Mouse (Mus musculus): ENCODE measurements around the gene Axin1. TPM values are rescaled to one million over a fixed set of nuclear protein-coding genes. Genes with fewer than 3 reads are reported as not detected.
"Not testable (repeated sequence)": the region's sequence is repeated elsewhere in the genome, so short reads cannot be mapped to it uniquely, and the experiment has no call there.

The Axin1 gene
- polyA plus RNA-seq, 1 experiment, result 3.3 TPM

DNA sequence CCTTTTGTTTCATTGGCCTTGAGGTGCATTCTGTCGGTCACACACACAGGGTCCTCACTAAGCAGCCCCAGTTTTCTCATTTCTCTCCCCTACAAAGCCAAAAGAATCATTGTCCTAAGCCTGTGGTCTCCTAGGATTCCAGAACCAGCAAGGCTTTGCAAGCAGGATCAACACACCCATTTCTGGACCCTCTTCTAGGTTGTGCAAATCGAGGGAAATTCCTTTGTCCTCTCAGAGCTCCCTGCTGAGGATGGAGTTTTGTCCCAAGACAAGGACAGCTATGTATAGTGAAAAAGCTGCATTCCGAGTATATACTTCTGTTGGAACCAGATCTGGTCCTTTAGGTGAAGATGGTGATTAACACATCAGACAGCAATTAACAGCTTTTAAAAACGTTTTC lies 28.3 kb upstream of the Axin1 start:
- H3K4me1 ChIP-seq (ENCODE audit: control insufficient read depth), result peaks cover 18% of the 10 kb centered on the region
- H3K9me3 ChIP-seq (ENCODE audit: control insufficient read depth, low read length), result no peaks in the 10 kb centered on the region
- H3K4me3 ChIP-seq (replicated peaks), result no peak overlapping the region
- H3K36me3 ChIP-seq (ENCODE audit: control insufficient read depth), result no peaks in the 10 kb centered on the region
- H3K27me3 ChIP-seq (ENCODE audit: control insufficient read depth), result peaks cover 59% of the 10 kb centered on the region
- TF ChIP-seq GATA1 (IDR thresholded peaks at IDR 0.05; ENCODE audit: low read length) (no peak), TAL1 (IDR thresholded peaks at IDR 0.05; ENCODE audit: low read length) (no peak)

DNA sequence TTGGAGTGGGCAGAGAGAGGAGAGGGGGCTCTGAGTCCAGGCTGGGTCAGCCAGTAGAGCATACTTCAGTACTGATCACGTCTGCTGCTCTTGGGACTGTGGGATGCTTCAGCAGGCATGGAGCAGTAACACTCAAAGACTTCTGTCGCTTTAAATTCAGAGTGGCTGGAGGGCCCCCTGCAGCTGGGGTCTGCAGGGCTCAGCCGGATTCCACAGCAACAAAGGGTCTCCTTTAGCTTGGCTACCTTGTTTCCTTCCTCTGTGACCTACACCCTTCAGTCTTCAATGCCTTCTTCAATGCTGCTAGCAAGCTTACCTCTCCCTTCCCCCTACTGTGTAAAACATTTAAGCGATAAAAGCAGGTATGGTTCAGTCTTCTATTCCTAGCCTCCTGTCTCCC lies 27.5 kb upstream of the Axin1 start:
- TF ChIP-seq TAL1 (IDR thresholded peaks at IDR 0.05; ENCODE audit: low read length), result no peak
- H3K4me3 ChIP-seq (replicated peaks), result no peak overlapping the region
- peaks cover 18% of the 10 kb centered on the region for H3K4me1 ChIP-seq (ENCODE audit: control insufficient read depth)
- H3K27me3 ChIP-seq (ENCODE audit: control insufficient read depth), result peaks cover 67% of the 10 kb centered on the region
- no peaks in the 10 kb centered on the region for H3K9me3 ChIP-seq (ENCODE audit: control insufficient read depth, low read length)
- H3K36me3 ChIP-seq (ENCODE audit: control insufficient read depth), result no peaks in the 10 kb centered on the region

DNA sequence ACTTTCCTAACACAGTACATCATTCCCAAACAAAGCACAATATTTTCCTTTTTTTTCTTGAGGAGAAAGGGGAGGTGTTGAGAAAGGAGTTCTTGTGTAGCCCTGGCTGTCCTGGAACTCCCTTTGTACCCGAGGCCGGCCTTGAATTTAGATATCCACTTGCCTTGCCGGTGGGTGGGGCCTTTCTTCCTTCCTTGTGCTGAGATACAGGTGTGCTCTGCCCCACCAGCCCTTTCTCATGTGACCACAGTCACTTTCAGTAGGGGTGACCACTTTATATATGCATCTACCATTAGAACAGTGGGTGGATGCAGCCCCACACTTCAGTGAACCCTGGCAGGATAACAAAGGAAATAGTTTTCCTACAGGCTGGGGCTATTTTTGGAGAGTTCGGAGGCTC lies 26.8 kb upstream of the Axin1 start:
- no peak overlapping the region for H3K4me3 ChIP-seq (replicated peaks)
- H3K9me3 ChIP-seq (ENCODE audit: control insufficient read depth, low read length), result no peaks in the 10 kb centered on the region
- no peak for TF ChIP-seq GATA1 (IDR thresholded peaks at IDR 0.05; ENCODE audit: low read length)
- TF ChIP-seq TAL1 (IDR thresholded peaks at IDR 0.05; ENCODE audit: low read length), result no peak
- peaks cover 71% of the 10 kb centered on the region for H3K27me3 ChIP-seq (ENCODE audit: control insufficient read depth)
- no peaks in the 10 kb centered on the region for H3K36me3 ChIP-seq (ENCODE audit: control insufficient read depth)
- peaks cover 18% of the 10 kb centered on the region for H3K4me1 ChIP-seq (ENCODE audit: control insufficient read depth)

DNA sequence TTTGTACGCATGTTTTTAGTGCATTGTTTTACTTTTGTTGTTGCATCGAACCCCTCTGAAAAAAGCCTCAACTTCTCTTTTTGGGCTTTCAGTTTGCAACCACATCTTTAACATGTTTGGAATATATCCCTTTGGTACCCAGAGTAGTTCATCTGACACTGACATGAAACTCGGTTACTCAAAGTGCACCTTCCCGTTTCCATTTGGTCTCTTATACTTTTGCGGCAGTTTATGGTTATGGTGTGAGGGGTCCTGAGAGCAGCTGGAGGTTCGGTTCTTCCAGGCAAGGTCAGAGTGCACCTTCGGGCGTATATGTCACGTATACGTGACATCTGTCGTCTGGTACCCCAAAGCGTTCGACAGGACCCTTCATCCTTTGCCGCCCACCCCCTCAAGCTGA lies 25.7 kb upstream of the Axin1 start:
- H3K36me3 ChIP-seq (ENCODE audit: control insufficient read depth), result no peaks in the 10 kb centered on the region
- H3K27me3 ChIP-seq (ENCODE audit: control insufficient read depth), result peaks cover 76% of the 10 kb centered on the region
- peaks cover 18% of the 10 kb centered on the region for H3K4me1 ChIP-seq (ENCODE audit: control insufficient read depth)
- H3K9me3 ChIP-seq (ENCODE audit: control insufficient read depth, low read length), result no peaks in the 10 kb centered on the region
- H3K4me3 ChIP-seq (replicated peaks), result peak overlapping the region; percentile 71
- no peak for TF ChIP-seq GATA1 (IDR thresholded peaks at IDR 0.05; ENCODE audit: low read length)
- TF ChIP-seq TAL1 (IDR thresholded peaks at IDR 0.05; ENCODE audit: low read length), result no peak

DNA sequence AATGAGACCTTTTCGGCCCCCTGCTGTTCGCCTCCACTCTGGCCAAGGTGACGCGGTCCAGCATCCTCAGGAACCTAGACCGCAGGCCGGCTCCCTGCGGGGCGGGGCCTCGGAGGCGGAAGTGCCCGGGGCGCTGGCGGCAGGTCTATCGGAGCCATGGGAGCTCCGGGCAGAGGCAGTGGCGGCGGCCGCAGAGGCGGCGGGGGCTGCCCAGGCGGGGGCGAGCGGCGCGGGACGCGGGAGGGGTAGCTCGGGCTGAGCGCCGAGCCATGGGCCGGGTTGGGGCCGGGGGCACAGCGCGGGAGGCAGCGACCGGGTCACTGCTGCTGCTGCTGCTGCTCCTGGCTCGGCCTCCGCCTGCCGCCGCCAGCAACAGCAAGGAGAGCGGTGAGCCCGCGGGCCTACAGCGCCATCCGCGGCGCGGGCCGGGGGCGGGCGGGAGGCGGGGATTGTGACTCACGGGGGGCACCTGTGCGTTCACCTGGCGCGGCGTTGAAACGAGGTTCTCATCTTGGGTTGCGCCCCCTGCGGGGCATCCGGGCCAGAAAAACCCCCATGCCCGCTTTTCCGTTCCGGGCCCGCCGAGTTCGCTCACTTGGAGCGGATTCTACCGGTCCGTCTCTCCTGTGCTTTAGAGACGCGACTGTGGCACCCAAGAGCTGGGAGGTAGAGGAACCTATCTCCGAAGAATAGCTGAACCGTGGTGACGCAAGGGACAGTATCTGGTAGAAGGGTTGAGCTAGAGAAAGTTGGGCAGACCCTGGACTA lies 25.1 kb upstream of the Axin1 start, which contains the start of gene Tmem8:
Tmem8 (plus strand) TSS at position 119 of the 768 bp plus-strand sequence.
- peaks cover 18% of the 10 kb centered on the region for H3K4me1 ChIP-seq (ENCODE audit: control insufficient read depth)
- no peaks in the 10 kb centered on the region for H3K9me3 ChIP-seq (ENCODE audit: control insufficient read depth, low read length)
- H3K27me3 ChIP-seq (ENCODE audit: control insufficient read depth), result peaks cover 76% of the 10 kb centered on the region
- H3K4me3 ChIP-seq (replicated peaks), result peak within 1 kb of the TSS; percentile 71
- TF ChIP-seq TAL1 (IDR thresholded peaks at IDR 0.05; ENCODE audit: low read length) (no peak), GATA1 (IDR thresholded peaks at IDR 0.05; ENCODE audit: low read length) (no peak)
- no peaks in the 10 kb centered on the region for H3K36me3 ChIP-seq (ENCODE audit: control insufficient read depth)

DNA sequence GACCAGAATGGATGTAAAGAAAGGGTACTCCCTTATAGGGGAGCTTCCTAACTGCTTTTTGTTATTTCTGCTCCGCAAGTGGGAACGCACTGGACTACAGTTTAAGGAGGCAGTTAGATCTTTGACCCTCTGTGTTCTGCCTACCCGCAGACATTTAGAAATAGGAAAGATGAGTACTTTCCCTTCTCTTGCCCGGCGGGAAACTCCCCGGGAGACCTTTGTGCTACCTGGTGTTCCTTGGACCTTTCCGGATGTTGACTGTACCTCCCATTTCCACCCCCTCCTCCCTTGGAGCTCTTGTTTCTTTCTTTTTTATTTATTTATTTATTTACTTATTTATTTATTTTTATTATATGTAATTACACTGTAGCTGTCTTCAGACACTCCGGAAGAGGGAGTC lies 24.4 kb upstream of the Axin1 start:
- H3K4me3 ChIP-seq (replicated peaks), result peak overlapping the region; percentile 71
- no peaks in the 10 kb centered on the region for H3K36me3 ChIP-seq (ENCODE audit: control insufficient read depth)
- peaks cover 74% of the 10 kb centered on the region for H3K27me3 ChIP-seq (ENCODE audit: control insufficient read depth)
- peaks cover 18% of the 10 kb centered on the region for H3K4me1 ChIP-seq (ENCODE audit: control insufficient read depth)
- TF ChIP-seq GATA1 (IDR thresholded peaks at IDR 0.05; ENCODE audit: low read length) (no peak), TAL1 (IDR thresholded peaks at IDR 0.05; ENCODE audit: low read length) (no peak)
- no peaks in the 10 kb centered on the region for H3K9me3 ChIP-seq (ENCODE audit: control insufficient read depth, low read length)

DNA sequence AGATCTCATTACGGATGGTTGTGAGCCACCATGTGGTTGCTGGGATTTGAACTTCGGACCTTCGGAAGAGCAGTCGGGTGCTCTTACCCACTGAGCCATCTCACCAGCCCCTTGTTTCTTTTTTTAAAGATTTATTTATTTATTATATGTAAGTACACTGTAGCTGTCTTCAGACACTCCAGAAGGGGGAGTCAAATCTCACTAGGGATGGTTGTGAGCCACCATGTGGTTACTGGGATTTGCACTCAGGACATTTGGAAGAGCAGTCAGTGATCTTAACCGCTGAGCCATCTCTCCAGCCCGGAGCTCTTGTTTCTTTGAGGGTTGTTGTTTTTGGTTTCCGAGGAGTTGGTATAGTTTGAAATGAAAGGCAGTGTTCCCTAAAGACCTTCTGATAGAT lies 24.0 kb upstream of the Axin1 start:
- H3K36me3 ChIP-seq (ENCODE audit: control insufficient read depth); H3K4me3 ChIP-seq (replicated peaks); H3K9me3 ChIP-seq (ENCODE audit: control insufficient read depth, low read length): not testable (repeated sequence)
- Histone ChIP-seq H3K27me3 (ENCODE audit: control insufficient read depth) (peaks cover 71% of the 10 kb centered on the region), H3K4me1 (ENCODE audit: control insufficient read depth) (peaks cover 18% of the 10 kb centered on the region)

DNA sequence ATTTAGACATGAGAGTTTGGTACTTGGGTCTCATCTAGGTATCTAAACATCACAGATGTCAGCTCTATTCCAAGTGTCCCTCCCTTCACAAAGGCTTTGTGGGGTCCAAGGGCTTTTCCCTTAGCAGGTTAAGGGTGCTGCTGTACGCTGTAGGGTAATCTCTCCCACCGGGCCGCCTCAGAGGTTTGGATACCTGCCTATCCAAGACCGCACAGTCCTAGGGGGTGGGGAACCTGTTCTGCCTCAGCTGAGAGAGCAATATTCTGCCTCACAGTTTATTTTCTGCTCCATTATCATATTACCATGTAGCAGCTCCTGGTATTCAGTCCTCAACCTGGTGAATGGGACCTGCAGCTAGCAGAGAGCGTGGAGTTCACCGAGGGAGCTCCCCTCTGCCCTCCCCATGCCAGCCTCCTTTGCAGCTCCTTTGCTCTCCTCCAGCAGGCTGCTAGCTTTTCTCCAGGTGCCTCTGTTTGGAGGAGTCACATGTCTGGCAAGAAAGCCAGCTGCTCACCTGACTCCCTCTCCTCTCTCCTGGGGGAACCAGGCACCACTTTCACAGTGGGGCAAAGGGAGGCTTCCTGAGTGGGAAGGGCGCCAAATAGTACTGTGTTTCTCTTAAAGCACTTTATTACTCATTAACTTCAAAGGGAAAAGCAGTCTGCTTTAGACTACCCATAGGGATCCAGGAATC lies 23.1 kb upstream of the Axin1 start:
- H3K4me1 ChIP-seq (ENCODE audit: control insufficient read depth), result peaks cover 26% of the 10 kb centered on the region
- no peaks in the 10 kb centered on the region for H3K9me3 ChIP-seq (ENCODE audit: control insufficient read depth, low read length)
- H3K27me3 ChIP-seq (ENCODE audit: control insufficient read depth), result peaks cover 65% of the 10 kb centered on the region
- TF ChIP-seq GATA1 (IDR thresholded peaks at IDR 0.05; ENCODE audit: low read length) (no peak), TAL1 (IDR thresholded peaks at IDR 0.05; ENCODE audit: low read length) (no peak)
- H3K36me3 ChIP-seq (ENCODE audit: control insufficient read depth), result no peaks in the 10 kb centered on the region
- H3K4me3 ChIP-seq (replicated peaks), result no peak overlapping the region

DNA sequence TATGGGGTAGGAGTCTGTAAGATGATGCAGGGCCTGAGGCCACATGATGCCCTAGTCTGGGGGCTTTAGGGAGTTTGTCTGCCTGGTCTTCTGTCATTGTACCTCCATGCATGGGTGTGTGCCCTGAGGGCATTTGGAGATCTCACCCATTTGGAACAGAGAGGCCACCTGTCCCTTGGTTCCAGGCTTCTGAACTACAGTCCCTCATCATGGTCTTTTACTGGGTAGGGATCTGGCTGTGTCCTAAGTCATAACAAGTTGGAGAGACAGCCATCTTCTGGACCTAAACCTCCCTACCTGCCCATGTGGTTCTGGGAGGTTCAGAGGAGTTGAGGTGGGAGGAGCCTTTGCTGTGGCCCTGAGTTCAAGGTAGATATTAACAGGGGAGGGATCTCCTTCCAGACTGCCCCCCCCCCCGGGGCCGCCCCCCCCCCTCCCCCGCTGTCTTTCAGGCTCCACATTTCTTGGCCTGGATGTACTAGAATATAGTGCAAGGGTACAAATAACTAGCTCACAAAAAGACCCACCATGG lies 22.5 kb upstream of the Axin1 start:
- TF ChIP-seq GATA1 (IDR thresholded peaks at IDR 0.05; ENCODE audit: low read length) (no peak), TAL1 (IDR thresholded peaks at IDR 0.05; ENCODE audit: low read length) (no peak)
- Histone ChIP-seq H3K4me1 (ENCODE audit: control insufficient read depth) (peaks cover 28% of the 10 kb centered on the region), H3K36me3 (ENCODE audit: control insufficient read depth) (no peaks in the 10 kb centered on the region), H3K9me3 (ENCODE audit: control insufficient read depth, low read length) (no peaks in the 10 kb centered on the region), H3K4me3 (replicated peaks) (no peak overlapping the region), H3K27me3 (ENCODE audit: control insufficient read depth) (peaks cover 59% of the 10 kb centered on the region)

All from erythroblast, embryonic 14.5 days (primary cell).